Mouse (Mus musculus): ENCODE data around the gene Tirap. TPM values are rescaled to one million over a fixed set of nuclear protein-coding genes. Genes with fewer than 3 reads are reported as not detected.

The Tirap gene
- 1 to 10 TPM; 4.3 to 6.0 TPM for total RNA-seq (2021)
- long read RNA-seq, experiment 1, partial matches to known transcripts, result 0 of 1 reads
- long read RNA-seq, experiment 1, other reads (novel, unspliced or antisense), result 0 of 1 reads
- long read RNA-seq, experiment 2, partial matches to known transcripts, result 0 of 3 reads
- long read RNA-seq, experiment 2, other reads (novel, unspliced or antisense), result 1 of 3 reads

- peak; percentile 95 for DNase-seq
These were observed at the start of gene Tirap, which contains the start of gene Srpr for GRCm38 (mm10) chr9:35199772-35200471. TSS of gene Tirap (minus strand) at chr9:35200291. TSS of gene Srpr (plus strand) at chr9:35200175.

DNA sequence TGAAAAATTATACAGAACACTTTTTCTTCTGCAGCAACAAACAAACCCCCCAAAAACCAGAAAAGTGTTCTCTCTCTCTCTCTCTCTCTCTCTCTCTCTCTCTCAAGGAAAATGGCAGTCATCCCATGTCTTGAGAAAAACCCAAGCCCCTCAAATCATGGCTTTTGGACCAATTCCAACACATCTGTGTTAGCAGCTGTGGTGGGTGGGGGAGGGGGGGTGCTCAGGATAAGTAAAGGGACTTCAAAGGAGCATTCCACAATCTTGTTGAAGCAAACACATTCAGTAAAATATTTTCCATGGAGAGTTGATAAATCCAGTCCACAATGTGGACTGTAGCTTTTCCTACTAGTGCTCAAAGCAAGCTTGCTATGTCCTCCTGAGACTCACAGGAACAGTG lies 49.4 kb upstream of the Tirap start:
- no peak for DNase-seq

DNA sequence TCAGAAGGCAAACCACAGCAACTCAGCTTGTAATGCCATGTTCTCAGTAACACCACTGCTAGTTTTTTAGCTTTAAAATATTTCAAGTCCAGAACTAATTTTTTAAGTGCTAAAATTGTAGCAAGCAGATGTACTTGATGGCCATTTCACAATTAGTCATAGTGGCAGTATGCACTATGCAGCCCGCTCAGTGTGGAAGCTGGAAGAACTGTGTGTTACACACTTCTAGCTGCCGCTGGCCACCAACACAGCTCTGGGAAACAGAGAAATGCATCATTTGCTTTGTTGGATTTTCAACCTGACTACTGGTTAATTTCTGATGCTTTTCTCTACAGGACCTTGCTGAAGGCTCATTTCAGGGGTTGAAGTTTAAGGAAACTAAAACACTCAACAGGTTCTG lies 47.3 kb upstream of the Tirap start:
- DNase-seq, result no peak

- DNase-seq, result no peak
These were observed 39.6 kb upstream of the Tirap start for GRCm38 (mm10) chr9:35239734-35240133.

- DNase-seq, result peak; percentile 16 to 50
These were observed 39.0 kb upstream of the Tirap start for GRCm38 (mm10) chr9:35238915-35239571.

- no peak for DNase-seq
These were observed 38.3 kb upstream of the Tirap start for GRCm38 (mm10) chr9:35238371-35238770.

- no peak for DNase-seq
These were observed 35.9 kb upstream of the Tirap start for GRCm38 (mm10) chr9:35235996-35236395.

- DNase-seq, result no peak
These were observed 28.6 kb upstream of the Tirap start for GRCm38 (mm10) chr9:35228671-35229070.

DNA sequence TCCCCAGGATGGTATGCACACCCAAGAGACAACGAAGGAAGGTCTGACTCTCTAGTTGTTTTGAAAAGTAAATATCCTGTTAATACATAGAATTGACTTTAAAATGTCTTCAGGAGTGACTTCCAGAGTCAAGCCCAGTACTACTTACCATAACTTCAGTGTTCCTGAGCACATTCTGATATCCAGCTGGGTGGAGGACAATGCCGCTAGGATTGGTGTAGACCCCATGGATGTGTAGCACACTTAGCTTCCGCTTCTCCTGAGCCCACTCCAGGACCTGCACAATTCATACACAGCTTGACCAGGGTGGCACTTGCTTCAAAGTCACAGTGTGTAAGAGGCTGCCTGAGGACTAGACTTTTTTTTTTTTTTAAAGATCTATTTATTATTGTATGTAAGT lies 23.4 kb upstream of the Tirap start:
- no peak for DNase-seq

DNA sequence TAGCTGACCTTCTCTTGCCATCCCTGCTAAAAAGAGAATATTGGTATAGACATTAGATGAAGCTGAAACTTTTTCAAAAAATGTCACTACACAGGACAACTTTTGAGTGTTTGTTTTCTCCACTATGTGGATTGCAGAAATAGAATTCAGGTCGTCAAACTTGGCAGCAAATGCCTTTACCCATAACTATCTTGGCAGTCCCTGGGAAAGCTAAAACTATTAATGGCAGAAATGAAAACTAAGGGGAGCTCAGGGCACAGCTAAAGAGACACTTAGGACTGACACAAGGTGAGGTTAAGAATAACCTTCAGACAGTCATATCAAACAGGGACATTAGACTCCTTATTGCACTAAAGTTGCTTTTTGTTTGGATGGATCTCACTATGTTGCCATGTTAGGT lies 17.9 kb upstream of the Tirap start:
- DNase-seq, result peak in 1 of 2 experiments; percentile 43

- DNase-seq, result no peak
These were observed 11.8 kb upstream of the Tirap start for GRCm38 (mm10) chr9:35211573-35212511.

DNA sequence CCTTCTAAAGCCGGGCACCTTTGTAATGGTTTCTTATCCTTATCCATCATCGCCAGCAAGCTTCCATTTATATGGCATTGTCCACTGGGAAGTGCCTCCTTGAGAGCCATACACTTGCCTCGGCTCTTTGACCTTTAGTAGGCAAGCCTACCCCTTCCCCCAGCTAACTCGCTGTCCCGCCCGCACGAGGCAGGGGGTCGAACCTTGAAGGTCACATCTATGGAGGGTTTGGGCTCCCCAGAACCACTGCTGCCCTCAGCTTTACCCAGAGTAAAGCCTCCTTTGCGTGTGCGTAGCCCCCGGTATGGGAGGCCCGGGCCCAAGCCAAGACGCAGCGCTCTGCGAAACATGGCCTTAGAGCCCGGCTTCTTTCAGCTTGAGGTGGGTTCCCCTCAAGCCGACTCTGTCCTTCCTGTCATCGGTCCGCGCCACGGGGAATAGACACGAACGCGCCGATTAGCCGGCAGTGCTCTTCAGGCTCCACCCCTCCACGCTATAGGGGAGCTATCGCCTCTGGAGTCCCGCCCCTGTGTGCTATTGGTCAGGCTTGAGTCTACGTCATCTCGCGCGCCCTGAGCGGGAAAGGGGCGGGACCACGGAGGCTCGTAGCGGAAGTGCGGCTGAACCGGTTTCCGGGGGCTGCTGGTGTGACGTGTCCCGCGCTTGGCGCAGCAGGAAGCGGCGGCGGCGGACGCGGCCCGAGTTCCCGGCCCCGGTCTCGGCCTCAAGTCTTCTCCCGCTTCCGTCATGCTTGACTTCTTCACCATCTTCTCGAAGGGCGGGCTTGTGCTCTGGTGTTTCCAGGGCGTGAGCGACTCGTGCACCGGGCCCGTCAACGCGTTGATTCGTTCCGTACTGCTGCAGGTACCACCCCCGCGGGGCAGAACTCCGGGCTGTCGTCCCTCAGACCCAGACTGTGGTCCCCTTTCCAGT lies 10.7 kb upstream of the Tirap start, which contains the start of gene Foxred1:
Foxred1 (minus strand) TSS at position 514 of the 933 bp plus-strand sequence.
- peak; percentile 99 for DNase-seq

DNA sequence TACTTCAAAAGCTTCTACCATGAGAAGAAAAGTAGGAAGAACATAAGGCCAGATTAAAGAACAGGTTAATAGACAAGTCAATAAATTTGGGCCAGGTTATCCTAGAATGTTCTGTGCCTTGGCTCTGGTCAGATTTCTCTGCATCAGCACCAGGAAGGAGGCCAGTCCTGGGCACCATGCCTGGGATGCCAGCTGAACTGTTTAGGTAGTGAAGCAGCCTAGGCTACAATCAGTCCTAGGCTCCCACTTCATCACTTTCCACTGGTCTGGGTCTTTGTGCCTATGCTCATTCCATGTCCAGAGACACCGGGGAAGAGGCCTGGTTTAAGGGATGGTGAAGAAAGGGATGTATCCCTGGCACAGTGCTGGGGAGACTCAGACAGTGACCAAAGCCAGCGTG lies 4.3 kb upstream of the Tirap start:
- DNase-seq, result no peak

DNA sequence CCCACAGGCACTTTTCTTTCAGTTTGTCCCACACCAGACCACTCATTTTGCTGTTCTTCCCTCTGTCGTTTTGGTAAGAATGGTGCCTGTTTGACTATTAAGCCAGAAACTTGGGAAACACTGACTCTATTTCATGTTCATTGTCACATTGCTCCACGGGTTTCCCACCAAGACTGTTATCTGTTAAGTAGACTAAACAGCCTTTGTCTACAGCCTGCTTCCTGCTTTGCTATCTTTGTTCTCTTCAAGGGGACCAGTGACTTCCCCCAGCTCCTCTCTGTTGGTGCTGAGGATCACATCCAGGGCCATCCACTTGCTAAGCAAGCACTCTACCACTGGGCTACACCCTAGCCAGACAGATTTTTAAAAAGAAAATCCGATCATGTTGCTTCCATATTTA lies 3.4 kb upstream of the Tirap start:
- no peak for DNase-seq

DNA sequence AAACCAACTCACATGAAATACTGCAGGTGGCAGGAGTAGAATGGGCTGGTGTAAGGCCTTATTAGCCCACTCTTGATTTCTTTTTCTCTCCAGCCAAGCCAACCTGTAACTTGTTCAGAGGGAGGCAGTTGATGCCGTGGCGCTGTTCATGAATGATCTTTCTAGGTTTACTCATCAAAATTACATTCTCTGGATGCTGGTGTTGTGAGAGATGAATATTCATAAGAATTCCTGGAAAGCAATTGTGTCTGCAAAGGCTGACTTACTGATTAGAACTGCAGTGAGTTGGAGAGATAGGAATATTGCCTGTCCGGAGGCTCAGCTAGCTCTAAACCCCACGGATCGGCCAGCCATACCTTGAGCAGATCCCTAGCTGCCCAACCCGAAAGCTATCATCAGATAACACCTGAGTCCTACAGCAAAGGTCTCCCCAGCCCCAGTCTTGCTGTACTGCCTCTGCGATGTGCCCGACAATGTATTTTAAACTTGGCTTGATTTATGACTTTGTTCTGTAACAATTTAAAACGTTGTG lies 504 bp upstream of the Tirap start:
- DNase-seq, result no peak

GRCm38 (mm10) chr9:35198945-35199771 lies 933 bp downstream of the Tirap start:
- DNase-seq, result peak in 1 of 2 experiments; percentile 73

GRCm38 (mm10) chr9:35198351-35198750 lies 1.7 kb downstream of the Tirap start:
- DNase-seq, result no peak

DNA sequence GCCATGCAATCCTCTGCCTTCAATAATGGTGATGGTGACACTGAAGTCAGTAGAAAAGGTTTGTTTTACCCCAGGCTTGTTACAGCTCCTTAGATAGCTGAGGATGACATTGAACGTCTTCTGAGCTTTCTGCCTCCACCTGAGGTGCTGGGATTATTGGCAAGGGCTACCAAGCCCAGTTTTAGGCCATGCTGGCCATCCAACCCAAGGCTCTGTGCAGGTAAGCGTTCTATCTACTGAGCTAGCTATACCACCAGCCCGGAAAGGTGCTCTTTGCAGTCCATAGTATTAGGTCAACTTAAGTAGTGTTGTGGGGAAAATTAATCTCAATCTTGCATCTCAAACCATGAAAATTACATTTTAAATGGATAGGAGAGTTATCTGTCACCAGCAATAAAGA lies 2.5 kb downstream of the Tirap start:
- DNase-seq, result no peak

GRCm38 (mm10) chr9:35194048-35194447 lies 6.0 kb downstream of the Tirap start:
- DNase-seq, result no peak
